Mouse (Mus musculus): Measurements from ENCODE around the gene Cdt1. TPM values are rescaled to one million over a fixed set of nuclear protein-coding genes. Genes with fewer than 3 reads are reported as not detected.

The Cdt1 gene
- total RNA-seq, 2 experiments from 2014 or later = 28.4 to 41.9 TPM

DNA sequence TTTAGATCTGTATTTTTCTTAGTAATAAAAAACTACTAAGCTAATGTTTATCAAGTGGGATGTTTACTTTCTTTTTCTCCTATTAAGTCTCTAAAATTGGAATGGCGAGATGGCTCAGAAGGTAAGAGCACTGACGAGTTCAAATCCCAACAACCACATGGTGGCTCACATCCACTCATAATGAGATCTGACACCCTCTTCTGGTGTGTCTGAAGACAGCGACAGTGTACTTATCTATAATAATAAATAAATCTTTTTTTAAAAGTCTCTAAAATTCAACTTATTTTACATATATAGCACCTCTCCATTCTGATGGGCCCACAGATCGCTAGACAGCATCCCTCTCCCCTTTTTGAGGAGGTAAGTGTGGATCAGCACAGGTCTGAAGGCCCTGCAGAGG is 42.4 kb downstream of the Cdt1 start:
- ATAC-seq (ENCODE audit: poor library complexity, severe bottlenecking) = no peak

DNA sequence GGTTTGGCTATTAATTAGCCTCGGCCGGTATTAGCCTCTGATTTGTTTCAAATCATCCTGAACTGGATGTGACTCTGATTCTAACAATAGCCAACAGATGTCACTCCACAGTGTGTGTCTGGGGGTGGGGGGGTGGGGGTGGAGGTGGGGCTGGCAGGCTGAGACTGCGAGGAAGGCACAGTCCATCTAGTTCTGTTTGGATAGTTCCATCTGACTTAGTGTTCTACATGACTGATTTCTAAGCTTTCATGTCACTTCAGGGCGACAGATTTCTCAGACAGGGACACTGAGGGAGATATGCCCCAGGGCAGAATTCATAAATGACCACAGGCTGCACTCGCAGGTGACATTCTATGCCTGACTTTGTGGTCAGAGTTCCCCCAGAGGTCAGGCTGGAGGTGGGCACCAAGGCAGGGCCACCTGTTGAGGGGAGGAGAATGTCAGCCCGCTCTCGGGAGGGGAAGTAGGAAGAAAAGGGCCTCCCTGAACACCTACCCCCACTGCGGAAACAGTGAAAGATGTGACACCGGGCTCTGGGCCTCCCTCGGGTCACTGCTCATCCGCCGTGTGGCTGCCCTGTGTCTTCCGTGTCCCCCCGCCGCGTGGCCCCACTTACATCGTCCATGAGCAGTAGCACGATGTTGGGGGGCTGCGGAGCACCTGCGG is 42.9 kb downstream of the Cdt1 start:
- peak; percentile 67 for ATAC-seq (ENCODE audit: poor library complexity, severe bottlenecking)

DNA sequence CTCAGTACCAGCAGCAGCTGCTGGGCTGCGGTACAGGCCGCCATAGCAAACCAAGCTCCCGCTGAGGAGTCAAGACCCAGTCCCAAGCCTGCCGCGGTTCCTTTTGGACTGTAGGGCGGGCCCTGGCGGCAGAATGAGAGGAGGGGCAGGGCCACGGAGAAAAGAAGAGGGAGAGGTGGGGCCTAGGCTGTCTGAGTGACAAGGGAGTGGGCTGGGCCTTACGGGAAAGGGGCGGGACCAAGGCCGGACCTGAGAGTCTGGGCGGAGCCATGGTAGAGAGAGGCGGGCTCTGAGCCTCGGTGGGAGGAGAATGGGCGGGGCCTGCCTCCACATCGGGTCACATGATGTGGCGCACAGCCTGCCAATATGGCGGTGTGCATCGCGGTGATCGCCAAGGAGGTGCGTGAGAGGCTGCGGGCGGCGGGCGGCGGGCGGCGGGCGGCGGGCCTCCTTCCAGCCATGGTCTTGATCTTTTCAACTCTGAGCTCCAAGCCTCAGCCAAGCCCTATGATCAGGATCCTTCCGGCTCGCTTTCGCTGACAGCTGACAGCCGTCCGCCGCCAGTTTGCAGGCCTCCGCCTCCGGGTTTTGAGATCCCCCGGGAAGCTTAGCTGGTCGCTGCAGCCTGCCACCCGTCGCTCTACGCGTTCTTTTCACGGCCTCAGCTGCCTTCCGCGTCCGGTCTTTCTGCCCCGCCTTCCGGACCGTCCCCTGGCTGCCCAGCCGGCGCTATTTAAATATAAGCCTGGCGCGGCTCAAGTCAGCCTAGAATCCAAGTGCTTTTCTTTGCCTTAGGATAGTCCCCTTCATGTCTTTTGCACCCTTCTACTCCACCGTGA is 43.7 kb downstream of the Cdt1 start, which contains the start of the genes Galns and Trappc2l:
Gene Galns (minus strand): TSS at position 169 of the 839 bp plus-strand sequence.
Gene Trappc2l (plus strand): TSS at position 346 of the 839 bp plus-strand sequence.
- ATAC-seq (ENCODE audit: poor library complexity, severe bottlenecking) = peak; percentile 97

DNA sequence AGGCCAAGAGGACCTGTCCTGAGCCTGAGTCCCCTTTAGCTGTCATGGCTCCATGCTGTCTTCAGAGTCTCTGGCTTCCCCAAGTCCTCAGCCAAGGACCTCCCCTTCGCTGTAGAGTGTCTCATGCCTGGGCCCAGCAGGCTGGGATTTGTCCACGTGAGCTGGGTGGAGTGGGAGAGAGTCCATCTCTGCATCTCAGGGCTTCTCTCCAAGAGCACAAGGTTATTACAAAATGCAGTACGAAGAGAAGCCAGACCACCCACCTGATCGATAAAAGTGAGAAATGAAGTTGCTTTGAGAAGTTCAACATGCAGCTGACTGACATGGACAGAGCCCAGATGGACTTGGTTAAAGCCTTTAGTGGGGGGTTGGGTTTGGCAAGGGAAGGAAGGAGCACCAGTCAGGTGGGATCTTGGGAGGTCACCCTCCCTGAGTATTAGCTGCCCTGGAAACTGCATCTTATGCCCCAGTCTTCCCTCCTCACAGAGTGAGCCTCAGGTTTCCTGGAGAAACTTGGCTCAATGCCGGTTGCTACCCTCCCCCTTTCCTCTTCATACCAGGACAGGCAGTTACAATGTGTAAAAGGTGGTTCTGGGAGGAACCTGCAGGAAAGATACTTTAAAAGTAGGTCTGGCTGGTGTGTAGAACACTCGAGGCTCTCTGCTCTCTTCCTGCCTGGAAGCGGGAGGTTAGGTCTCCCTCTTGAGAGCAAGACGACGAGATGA is 48.5 kb downstream of the Cdt1 start:
- no peak for ATAC-seq (ENCODE audit: poor library complexity, severe bottlenecking)

- ATAC-seq (ENCODE audit: poor library complexity, severe bottlenecking) = peak; percentile 90
Observed at GRCm38 (mm10) chr8:122617947-122618546, 50.2 kb downstream of the Cdt1 start.

GRCm38 (mm10) chr8:122618660-122619378 is 51.0 kb downstream of the Cdt1 start:
- ATAC-seq (ENCODE audit: poor library complexity, severe bottlenecking) = no peak

GRCm38 (mm10) chr8:122620446-122620845 is 52.6 kb downstream of the Cdt1 start:
- ATAC-seq (ENCODE audit: poor library complexity, severe bottlenecking) = no peak

DNA sequence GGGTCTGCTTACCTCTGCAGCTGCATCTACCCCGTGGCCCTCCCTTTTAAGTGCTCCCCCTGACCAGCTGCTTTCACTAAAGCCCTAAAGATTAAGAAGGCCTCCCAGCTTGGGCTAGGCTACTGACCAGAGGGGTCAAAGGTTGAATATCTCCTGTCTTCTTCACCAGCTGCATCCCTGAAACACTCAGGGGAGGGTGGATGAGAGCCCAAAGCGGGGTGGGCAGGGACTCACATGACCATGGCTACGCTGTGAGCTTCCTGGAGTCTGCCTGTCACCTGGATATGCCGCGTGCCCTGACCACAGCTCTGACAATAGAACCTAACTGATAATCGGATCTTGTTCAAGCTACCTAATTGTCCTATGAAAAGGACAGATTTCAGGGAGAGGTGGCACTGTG is 54.9 kb downstream of the Cdt1 start, which contains the start of gene Pabpn1l:
Gene Pabpn1l (minus strand): TSS at position 13 of the 400 bp plus-strand sequence.
- no peak for ATAC-seq (ENCODE audit: poor library complexity, severe bottlenecking)

Other genes starting within 250 kb of the Cdt1 start
- gene Trhr2, start 207.3 kb upstream of the Cdt1 start, total RNA-seq (2015) = not detected in 2 replicates
- not detected in 2 replicates for gene Trhr2, start 207.3 kb upstream of the Cdt1 start, total RNA-seq (2017)
- gene Zc3h18, start 191.4 kb upstream of the Cdt1 start, total RNA-seq (2015) = 19.6 and 22.0 TPM in 2 replicates
- 50.2 and 63.1 TPM in 2 replicates for gene Zc3h18, start 191.4 kb upstream of the Cdt1 start, total RNA-seq (2017)
- not detected in 2 replicates for gene Il17c, start 146.0 kb upstream of the Cdt1 start, total RNA-seq (2015)
- not detected in 2 replicates for gene Il17c, start 146.0 kb upstream of the Cdt1 start, total RNA-seq (2017)
- gene Cyba, start 135.1 kb upstream of the Cdt1 start, total RNA-seq (2015) = 547 and 634 TPM in 2 replicates
- gene Cyba, start 135.1 kb upstream of the Cdt1 start, total RNA-seq (2017) = 285 and 337 TPM in 2 replicates
- 9.8 and 10.3 TPM in 2 replicates for gene Mvd, start 124.6 kb upstream of the Cdt1 start, total RNA-seq (2015)
- 15.2 and 15.6 TPM in 2 replicates for gene Mvd, start 124.6 kb upstream of the Cdt1 start, total RNA-seq (2017)
- 0.09 and 0.25 TPM in 2 replicates for gene Snai3, start 107.3 kb upstream of the Cdt1 start, total RNA-seq (2015)
- gene Snai3, start 107.3 kb upstream of the Cdt1 start, total RNA-seq (2017) = not detected in 2 replicates
- gene Rnf166, start 92.0 kb upstream of the Cdt1 start, total RNA-seq (2015) = 42.0 and 48.6 TPM in 2 replicates
- 50.8 and 59.5 TPM in 2 replicates for gene Rnf166, start 92.0 kb upstream of the Cdt1 start, total RNA-seq (2017)
- gene Ctu2, start 91.9 kb upstream of the Cdt1 start, total RNA-seq (2015) = 13.5 and 16.2 TPM in 2 replicates
- 4.7 and 7.7 TPM in 2 replicates for gene Ctu2, start 91.9 kb upstream of the Cdt1 start, total RNA-seq (2017)
- gene Piezo1, start 16.7 kb upstream of the Cdt1 start, total RNA-seq (2015) = 27.4 and 34.6 TPM in 2 replicates
- gene Piezo1, start 16.7 kb upstream of the Cdt1 start, total RNA-seq (2017) = 30.0 and 35.9 TPM in 2 replicates
- 272 and 308 TPM in 2 replicates for gene Aprt, start 8.9 kb downstream of the Cdt1 start, total RNA-seq (2015)
- gene Aprt, start 8.9 kb downstream of the Cdt1 start, total RNA-seq (2017) = 132 and 149 TPM in 2 replicates
- gene Galns, start 43.4 kb downstream of the Cdt1 start, total RNA-seq (2015) = 52.6 and 53.0 TPM in 2 replicates
- 57.5 and 63.1 TPM in 2 replicates for gene Galns, start 43.4 kb downstream of the Cdt1 start, total RNA-seq (2017)
- gene Trappc2l, start 43.6 kb downstream of the Cdt1 start, total RNA-seq (2015) = 85.8 and 88.2 TPM in 2 replicates
- 33.0 and 37.6 TPM in 2 replicates for gene Trappc2l, start 43.6 kb downstream of the Cdt1 start, total RNA-seq (2017)
- 0.27 TPM in 1 of 2 replicates, not detected in the other for gene Pabpn1l, start 54.7 kb downstream of the Cdt1 start, total RNA-seq (2015)
- gene Pabpn1l, start 54.7 kb downstream of the Cdt1 start, total RNA-seq (2017) = not detected in 2 replicates
- gene Cbfa2t3, start 131.1 kb downstream of the Cdt1 start, total RNA-seq (2015) = 29.5 and 30.0 TPM in 2 replicates
- gene Cbfa2t3, start 131.1 kb downstream of the Cdt1 start, total RNA-seq (2017) = 25.1 and 26.5 TPM in 2 replicates
- gene Acsf3, start 207.5 kb downstream of the Cdt1 start, total RNA-seq (2015) = 4.3 and 5.0 TPM in 2 replicates
- gene Acsf3, start 207.5 kb downstream of the Cdt1 start, total RNA-seq (2017) = 3.9 and 5.9 TPM in 2 replicates

All from megakaryocyte, adult 5-6 weeks (primary cell).